Mouse (Mus musculus) heart, adult 2 months (tissue): ENCODE measurements around the gene Fat4.

Source experiments
- CTCF ChIP-seq: fragments of 200-600 bp; IDR thresholded peaks from 2 replicates; pipeline ENCODE4 v1.8.1; 2022; ENCODE audit warnings: antibody characterized with exemption, mild to moderate bottlenecking, moderate library complexity
- EP300 ChIP-seq: fragments of 200-500 bp; IDR thresholded peaks from 2 replicates; pipeline ENCODE4 v1.6.1; 2011; ENCODE audit warnings: low read depth, low read length, control low read depth; ENCODE audit not compliant: insufficient read depth

DNA sequence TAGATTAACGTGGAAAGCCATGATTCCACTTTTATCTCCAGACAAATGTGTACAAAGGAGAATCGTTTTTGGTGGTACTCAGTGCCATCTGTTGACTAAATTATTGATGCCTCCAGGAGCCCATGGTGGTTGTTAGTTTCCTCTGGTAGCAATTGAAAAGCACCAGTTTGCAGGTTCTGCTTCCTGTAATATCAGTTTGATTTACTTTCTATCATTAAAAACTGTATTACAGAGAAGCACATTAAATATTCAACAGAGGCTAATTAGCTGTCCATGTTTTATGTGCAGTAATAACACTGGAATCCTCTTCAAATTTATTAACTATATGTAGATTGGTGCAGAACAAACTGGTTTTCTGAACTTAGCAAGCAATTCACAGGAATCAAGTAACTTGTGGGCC, 149.4 kb downstream of the Fat4 start:
- TF ChIP-seq CTCF: no peak
- TF ChIP-seq EP300: no peak
